Mouse (Mus musculus): ENCODE results near the gene Vmn1r93.
"Not testable (repeated sequence)": the region's sequence is repeated elsewhere in the genome, so short reads cannot be mapped to it uniquely, and the experiment has no call there.

The Vmn1r93 gene

GRCm38 (mm10) chr7:20138988-20139387, at the start of gene Vmn1r93:
TSS of gene Vmn1r93 (minus strand) at chr7:20139088.
- ATAC-seq (ENCODE audit: insufficient number of reproducible peaks, low FRiP score, low TSS enrichment), result not testable (repeated sequence)

- ATAC-seq (ENCODE audit: insufficient number of reproducible peaks, low FRiP score, low TSS enrichment), result not testable (repeated sequence)
Measured at GRCm38 (mm10) chr7:20168277-20168676, 29.4 kb upstream of the Vmn1r93 start, which contains the start of gene Vmn1r94. TSS of gene Vmn1r94 (minus strand) at chr7:20168377.

- not testable (repeated sequence) for ATAC-seq (ENCODE audit: insufficient number of reproducible peaks, low FRiP score, low TSS enrichment)
Measured at GRCm38 (mm10) chr7:20122479-20122878, 16.4 kb downstream of the Vmn1r93 start, which contains the start of gene Gm16442. TSS of gene Gm16442 (minus strand) at chr7:20122579.

- ATAC-seq (ENCODE audit: insufficient number of reproducible peaks, low FRiP score, low TSS enrichment), result not testable (repeated sequence)
Measured at GRCm38 (mm10) chr7:20099380-20099779, 39.5 kb downstream of the Vmn1r93 start, which contains the start of gene Vmn1r91. TSS of gene Vmn1r91 (plus strand) at chr7:20099680.

Data from cerebellum, adult (tissue).